Mouse (Mus musculus) lung, postnatal 14 days (tissue): Measurements from ENCODE around the gene Gab2.

Source experiments
- DNase-seq: peaks from one replicate; pipeline ENCODE4 v3.0.0; 2021

The Gab2 gene

GRCm38 (mm10) chr7:97081242-97081958 lies at the start of gene Gab2:
Gene Gab2, plus strand, starts transcription at chr7:97081586.
- peak; percentile 78 for DNase-seq

DNA sequence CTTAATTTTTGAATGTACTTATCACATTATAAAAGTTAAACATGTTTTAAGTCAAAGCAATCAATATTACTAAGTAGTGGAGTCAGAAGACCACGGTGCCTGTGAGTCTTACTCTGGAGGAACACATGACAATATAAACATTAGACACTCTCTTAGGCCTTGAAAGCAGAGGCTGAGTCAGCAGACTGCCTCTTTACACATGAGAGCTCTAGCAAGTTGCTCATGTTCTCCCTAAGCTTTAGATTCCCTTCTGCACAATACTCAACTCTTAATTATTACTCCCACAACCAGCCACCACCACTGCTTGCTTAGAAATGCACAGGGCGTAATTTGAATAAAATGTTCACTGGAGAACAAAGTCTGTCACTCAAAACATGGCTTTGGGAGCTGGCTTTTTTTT lies 49.0 kb upstream of the Gab2 start:
- no peak for DNase-seq

DNA sequence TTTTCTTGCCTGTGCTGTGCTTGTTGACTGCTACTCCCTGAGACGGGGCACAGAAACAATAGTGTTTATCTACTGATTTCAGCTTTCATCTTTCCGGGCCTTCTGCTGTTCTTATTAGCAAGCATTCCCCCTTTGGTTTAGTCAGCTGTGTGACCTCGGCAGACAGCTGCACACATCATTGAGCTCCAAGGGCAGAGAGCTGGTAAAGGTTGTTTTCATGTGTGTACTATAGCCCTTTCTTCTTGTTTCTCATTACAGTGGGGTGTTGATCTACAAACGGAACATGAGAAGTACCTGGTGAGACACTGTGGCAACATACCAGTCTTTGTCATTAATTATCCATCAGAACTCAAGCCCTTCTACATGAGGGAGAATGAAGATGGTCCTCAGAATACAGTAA lies 41.7 kb upstream of the Gab2 start:
- no peak for DNase-seq

- DNase-seq, result no peak
These were observed 39.4 kb upstream of the Gab2 start for GRCm38 (mm10) chr7:97041868-97042449.

GRCm38 (mm10) chr7:97042981-97043380 lies 38.4 kb upstream of the Gab2 start:
- no peak for DNase-seq

GRCm38 (mm10) chr7:97060966-97061365 lies 20.4 kb upstream of the Gab2 start:
- DNase-seq, result no peak

DNA sequence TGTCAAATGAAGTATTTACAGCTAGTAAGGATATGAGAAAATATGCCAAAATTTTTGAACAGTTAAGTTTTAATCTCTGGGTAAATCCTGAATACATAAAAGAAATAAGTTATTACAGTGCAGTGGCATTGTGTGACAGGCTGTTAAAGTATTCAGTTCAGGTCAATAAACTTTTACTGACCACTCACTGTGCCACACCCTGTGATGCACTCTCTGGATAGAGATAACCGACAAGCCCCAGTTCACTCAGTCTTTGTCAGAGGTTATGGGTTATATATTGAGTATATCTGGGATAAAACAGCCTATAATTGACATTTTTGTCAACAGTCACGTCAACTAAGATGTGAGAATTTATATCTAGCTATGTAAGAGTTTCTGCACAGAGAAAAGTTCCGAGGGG lies 9.9 kb upstream of the Gab2 start:
- no peak for DNase-seq

DNA sequence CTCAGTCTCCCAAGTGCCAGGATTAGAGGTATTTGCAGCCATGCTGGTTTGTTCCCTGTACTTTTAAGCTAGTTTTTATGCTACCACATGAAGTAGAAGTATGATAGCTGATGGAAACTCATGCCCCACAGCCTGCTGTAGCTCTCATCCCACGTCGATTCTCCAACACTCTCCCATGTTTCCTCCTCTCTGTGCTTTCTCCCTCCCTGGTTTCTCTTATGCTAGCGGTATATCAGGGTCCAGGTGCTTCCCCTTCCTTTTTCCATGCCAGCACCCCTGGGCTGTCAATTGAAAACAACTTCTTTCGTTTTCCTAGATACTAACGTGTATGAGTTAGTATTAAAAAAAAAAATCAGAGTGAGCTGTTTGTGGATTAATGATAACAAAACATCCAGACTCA lies 9.3 kb upstream of the Gab2 start:
- no peak for DNase-seq

DNA sequence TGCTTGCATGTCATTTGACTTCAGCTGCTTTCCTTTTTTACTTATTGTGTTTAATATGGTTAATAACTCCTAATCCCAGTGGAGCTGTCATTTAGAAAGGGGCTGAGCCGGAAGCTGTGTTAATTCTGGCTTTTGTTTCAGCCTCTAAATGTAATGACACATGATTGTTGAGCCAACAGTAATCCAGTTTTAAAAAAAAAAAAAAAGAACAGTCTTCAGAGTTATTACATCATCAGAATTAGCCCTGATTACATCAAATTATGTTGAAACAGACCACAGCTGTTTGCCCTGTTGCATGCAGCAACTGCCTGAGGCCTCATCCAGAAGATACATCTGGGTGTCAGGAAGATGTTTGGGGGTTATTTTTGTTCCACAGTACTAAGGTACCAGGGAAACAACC lies 6.4 kb upstream of the Gab2 start:
- no peak for DNase-seq

- no peak for DNase-seq
These were observed 4.4 kb upstream of the Gab2 start for GRCm38 (mm10) chr7:97076977-97077376.

GRCm38 (mm10) chr7:97078685-97079084 lies 2.7 kb upstream of the Gab2 start:
- DNase-seq, result no peak

DNA sequence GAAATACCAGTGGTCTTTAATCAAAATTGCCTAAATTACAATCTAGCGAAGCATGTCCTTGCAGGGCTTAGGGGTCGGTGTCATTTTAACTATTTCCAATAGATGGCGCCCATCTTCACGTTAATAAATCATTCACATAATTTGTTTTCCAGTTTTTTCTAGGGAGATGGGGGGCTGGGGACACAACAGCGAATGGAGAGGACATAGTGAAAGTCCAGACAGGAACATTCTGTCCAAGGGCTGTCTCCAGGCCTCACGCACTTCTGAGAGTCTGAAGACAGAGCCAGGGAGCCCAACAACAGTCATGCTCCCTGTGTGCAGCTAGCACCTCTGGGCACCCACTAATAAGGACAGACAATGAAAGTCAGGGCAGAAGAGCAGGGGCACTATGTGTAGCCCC lies 2.2 kb upstream of the Gab2 start:
- peak; percentile 59 for DNase-seq

- DNase-seq, result no peak
These were observed 1.6 kb upstream of the Gab2 start for GRCm38 (mm10) chr7:97079651-97080365.

DNA sequence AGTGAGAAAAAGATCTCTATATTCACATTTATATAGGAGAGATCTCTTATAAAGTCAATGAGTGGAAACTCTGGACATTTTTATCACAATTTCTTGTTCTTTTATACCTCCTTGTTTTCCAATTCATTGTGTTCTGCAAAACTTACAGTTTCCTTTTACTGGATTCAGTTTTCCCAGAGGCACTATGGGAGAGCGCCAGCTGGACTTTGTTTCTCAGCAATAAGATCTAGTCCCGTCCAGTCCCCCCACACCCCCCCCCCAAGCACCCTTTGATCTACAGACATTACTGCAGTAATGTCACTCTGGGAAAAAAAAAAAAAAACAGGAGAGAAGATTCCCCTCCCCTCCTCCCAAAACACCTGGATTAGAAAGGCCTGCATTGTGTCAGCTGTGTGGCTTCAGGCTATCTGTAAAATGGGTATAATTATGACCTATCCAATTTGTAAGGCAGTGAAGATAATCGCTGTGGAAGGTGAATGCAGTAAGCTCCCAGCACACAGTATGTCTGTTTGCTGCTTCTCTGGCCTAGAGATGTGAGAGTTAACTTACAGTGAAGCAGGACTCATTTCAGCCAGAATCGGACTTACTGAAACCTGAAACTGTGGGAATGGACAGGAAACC lies 655 bp upstream of the Gab2 start:
- no peak for DNase-seq

DNA sequence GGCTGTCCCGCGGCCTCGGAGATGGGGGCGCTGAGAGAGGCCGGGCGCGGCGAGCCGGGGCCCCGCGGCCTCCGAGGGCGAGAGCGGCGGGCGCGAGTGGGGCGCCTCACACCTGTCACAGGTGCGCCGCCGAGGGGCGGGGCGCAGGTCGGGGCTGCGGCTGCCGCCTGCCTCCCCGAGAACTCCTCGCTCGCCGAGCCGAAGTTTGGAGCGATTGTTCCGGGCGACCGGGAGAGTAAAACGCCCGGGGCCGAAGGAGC lies 503 bp downstream of the Gab2 start:
- DNase-seq, result peak; percentile 48

DNA sequence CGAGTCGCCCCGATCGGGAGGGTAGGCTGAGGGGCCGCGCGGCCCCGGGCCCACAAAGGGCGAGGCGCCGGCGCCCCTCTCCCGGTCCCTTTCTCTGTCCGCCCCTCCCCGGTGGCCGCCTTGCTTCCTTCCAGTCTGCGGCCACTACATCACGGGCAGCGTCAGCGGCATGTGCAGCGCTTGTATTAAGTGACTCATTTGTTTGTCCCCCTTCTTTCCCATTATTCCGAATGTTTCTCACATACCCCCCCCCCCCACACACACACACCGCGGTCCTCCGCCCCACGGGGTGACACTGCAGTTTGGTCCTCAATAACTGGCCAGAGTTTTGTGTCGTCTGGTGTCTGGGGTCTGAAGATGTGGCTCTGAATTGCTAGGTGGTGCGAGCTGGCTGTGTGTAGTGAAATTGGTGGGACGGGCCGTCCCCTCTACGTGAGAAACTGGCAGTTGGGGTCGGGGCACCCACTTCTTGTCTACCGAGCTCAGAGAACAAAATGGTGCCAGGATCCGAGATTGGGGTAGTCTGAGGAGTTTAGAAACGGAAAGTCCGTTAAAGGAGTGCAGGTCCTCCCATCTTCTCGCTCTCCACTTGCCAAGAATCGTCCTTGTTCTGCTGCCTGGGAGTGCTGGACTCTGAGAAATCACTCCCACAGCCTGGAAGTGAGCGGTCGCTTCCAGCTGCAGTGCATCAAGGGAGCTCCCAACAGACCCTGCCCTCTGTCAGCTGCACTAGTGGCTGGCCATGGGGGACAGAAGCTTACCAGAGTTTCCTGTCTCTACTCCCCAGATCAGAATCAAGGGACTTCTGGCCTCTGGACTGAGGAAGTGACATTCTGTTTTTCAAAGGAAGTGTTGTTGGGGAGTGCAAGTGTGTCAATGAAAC lies 1.1 kb downstream of the Gab2 start:
- DNase-seq, result peak; percentile 72

GRCm38 (mm10) chr7:97083579-97083978 lies 2.2 kb downstream of the Gab2 start:
- DNase-seq, result no peak

DNA sequence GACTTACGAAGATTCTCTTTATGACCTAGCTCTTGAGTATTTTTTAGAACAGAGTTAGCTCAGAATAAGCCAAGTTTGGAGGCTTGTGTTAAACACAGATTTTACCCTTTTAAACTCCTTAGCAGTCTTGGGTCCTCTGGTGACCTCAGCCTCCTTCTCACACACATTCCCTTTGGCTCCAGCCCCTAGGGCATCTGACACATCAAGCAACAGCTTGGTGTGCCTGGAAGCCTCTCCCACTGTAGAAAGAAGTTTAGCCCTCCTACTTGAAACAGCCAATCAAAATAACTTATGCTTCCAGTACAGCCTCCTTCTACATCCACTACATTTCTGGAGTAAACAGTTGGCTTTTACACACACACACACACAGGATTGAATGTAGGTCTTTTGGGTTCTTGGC lies 2.8 kb downstream of the Gab2 start:
- peak; percentile 56 for DNase-seq

DNA sequence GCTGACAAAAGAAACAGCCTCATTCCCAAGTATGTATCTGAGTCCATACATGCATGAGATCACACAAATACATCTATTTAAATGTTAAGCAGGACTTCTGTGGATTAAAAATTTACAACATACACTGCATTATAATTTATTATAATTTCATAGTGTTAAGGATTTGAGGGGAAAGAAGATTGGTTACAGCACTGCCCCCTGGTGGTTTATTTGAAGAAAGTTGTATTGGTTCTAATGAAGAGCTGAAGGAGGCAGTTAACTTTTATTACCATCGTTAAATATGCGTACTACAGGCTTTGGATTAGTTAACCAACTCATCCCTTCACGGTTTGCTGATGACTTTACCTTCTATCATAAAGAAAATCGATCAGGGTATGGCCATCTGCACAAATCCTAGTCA lies 3.9 kb downstream of the Gab2 start:
- peak; percentile 36 for DNase-seq

DNA sequence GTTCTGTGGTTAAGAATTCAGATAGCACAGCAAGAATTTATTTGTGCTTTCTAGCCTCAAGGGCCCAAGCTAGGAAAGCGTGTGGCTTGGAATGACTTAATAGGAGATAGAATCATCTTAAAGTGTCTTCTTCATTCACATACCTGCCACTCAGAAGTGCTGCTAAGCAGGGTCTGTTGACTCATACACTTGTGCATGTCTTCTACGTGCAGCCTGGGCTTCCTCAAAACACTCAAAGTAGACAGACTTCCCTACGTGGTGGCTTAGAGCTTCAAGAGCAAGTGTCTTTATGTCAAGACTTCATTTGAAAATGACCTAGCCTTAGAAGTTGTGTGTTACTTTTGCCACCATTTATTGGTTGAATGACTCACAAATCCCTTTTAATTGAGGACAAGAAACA lies 12.9 kb downstream of the Gab2 start:
- DNase-seq, result no peak

GRCm38 (mm10) chr7:97108119-97108518 lies 26.7 kb downstream of the Gab2 start:
- no peak for DNase-seq

DNA sequence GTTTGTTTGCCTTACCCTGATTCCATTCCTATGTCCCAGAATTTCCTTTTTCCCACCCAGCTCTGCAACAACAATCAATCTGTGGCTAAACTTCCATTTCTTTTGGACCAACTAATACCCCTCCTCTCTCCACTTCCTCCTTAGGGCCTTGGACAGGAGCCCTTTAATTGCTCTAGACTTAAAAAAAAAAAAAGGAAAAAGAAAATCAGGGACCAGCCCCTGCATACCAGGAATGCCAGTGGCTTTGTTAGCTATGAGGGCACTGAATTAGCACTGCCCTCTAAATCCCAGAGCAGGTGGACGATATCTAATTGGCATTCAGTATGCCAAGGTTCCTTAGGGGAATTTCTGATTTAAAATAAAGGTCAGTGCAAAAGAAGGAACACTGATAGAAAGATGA lies 47.6 kb downstream of the Gab2 start:
- no peak for DNase-seq

- no peak for DNase-seq
These were observed 55.1 kb downstream of the Gab2 start for GRCm38 (mm10) chr7:97136453-97136852.
